Mouse (Mus musculus) midbrain, embryonic 12.5 days (tissue): ENCODE results near the gene Tnfsfm13. TPM values are rescaled to one million over a fixed set of nuclear protein-coding genes. Genes with fewer than 3 reads are reported as not detected.

Experiments used
- ATAC-seq: fragments of 200-750 bp; cut with Nextera tagmentation; 2 replicates; pipeline ENCODE4 v1.8.0; 2017; ENCODE audit warnings: low read depth, moderate TSS enrichment, moderate library complexity; ENCODE audit not compliant: low FRiP score
- H3K27ac ChIP-seq: fragments of 300-500 bp; sonication (generic); replicated peaks from 2 replicates; pipeline ENCODE4 v1.5.1; 2016; ENCODE audit warnings: mild to moderate bottlenecking
- H3K27me3 ChIP-seq: fragments of 300-500 bp; sonication (generic); 2 replicates; pipeline ENCODE4 v1.6.1; 2016; ENCODE audit warnings: mild to moderate bottlenecking
- H3K36me3 ChIP-seq: fragments of 300-500 bp; sonication (generic); 2 replicates; pipeline ENCODE4 v1.6.1; 2016
- H3K4me1 ChIP-seq: fragments of 300-500 bp; sonication (generic); 2 replicates; pipeline ENCODE4 v1.6.1; 2016
- H3K4me2 ChIP-seq: fragments of 300-500 bp; sonication (generic); replicated peaks from 2 replicates; pipeline ENCODE4 v1.6.1; 2016; ENCODE audit warnings: mild to moderate bottlenecking, moderate library complexity
- H3K4me3 ChIP-seq: fragments of 300-500 bp; sonication (generic); 2 replicates; pipeline ENCODE4 v1.5.1; 2016; ENCODE audit warnings: mild to moderate bottlenecking
- H3K9ac ChIP-seq: fragments of 300-500 bp; sonication (generic); replicated peaks from 2 replicates; pipeline ENCODE4 v1.6.1; 2016; ENCODE audit warnings: mild to moderate bottlenecking, moderate library complexity
- H3K9me3 ChIP-seq: fragments of 300-500 bp; sonication (generic); 2 replicates; pipeline ENCODE4 v1.6.1; 2016; ENCODE audit warnings: mild to moderate bottlenecking
- WGBS: fragments of 180-500 bp; shearing (Covaris S2); methylation state at CpG from one replicate; pipeline ENCODE4 v1.1.7; 2016; 5-methylcytosine and 5-hydroxymethylcytosine counted together
- microRNA counts: library from miRNA; unstranded; fragments of <30 nt; microRNA quantifications from one replicate; lab custom pipeline; 2017
- microRNA-seq: library from miRNA; unstranded; fragments of <30 nt; microRNA quantifications from one replicate; pipeline ENCODE4, GENCODE M21; 2017
- polyA plus RNA-seq: library from polyadenylated mRNA; unstranded; fragments of >200 nt; fragmentation: Nextera tagmentation; extraction: Ambion mirVana; gene quantifications from 2 replicates; pipeline ENCODE4 v1.2.1, GENCODE M21; 2016

Gene Tnfsfm13
- polyA plus RNA-seq, 1 experiment from 2014 or later: 0.65 TPM

DNA sequence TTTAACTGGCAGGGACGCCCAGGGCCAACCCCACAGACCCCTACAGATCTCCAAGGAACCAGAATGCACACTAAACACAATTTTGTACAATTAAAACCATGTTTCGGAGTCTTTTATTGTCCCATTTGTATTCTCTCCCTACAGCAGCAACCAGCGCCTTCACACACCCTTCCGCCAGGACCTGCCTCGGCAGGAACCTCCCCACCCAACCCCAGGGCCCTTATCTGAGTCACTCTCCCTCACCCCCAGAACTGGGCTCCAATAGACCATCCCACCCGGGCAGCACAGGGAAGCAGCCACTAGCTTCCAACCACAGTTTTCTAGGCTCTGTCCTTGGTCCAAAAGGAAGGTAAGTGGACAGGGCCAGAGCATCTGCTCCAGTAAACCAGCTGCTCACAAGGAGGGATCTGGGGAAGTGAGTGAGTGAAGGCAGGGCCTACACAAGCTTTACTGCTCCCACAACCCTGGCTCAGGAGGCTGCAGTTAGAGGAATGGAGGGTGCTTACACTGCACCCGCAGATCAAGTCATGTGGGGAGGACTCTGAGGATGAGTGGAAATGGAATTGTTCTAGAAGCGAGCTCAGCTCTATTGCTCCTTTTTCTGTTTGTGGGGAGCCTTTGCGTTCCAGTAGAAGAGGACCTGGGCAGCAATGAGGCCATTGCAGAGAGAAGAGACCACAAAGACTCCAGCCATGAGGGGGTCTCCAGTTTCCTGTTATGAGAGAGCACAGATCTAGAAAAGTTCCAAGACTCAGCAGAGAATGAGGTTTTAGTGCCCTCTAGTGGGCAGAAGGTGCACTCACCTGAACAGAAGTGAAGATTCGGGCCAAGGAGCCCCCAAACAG lies 39.1 kb downstream of the Tnfsfm13 start:
- no peak overlapping the region for H3K27ac ChIP-seq
- H3K4me1 ChIP-seq: peaks cover 16% of the 10 kb centered on the region
- 83% methylated on average over 10 of the region's 10 CpGs for WGBS
- H3K9ac ChIP-seq: no peak overlapping the region
- H3K9me3 ChIP-seq: no peaks in the 10 kb centered on the region
- peaks cover 62% of the 10 kb centered on the region for H3K36me3 ChIP-seq
- no peaks in the 10 kb centered on the region for H3K27me3 ChIP-seq
- H3K4me2 ChIP-seq: no peak overlapping the region
- 0 out of 2 replicates have a peak overlapping the region, but pooled peaks have one; percentile 0 for H3K4me3 ChIP-seq
- ATAC-seq: no peak

- Histone ChIP-seq H3K9me3 (no peaks in the 10 kb centered on the region), H3K9ac (no peak overlapping the region), H3K27me3 (no peaks in the 10 kb centered on the region), H3K4me1 (peaks cover 10% of the 10 kb centered on the region), H3K4me2 (no peak overlapping the region), H3K4me3 (no peak overlapping the region), H3K27ac (no peak overlapping the region), H3K36me3 (peaks cover 70% of the 10 kb centered on the region)
- ATAC-seq: no peak
- 83% methylated on average over 5 of the region's 5 CpGs for WGBS
These were observed 39.8 kb downstream of the Tnfsfm13 start for GRCm38 (mm10) chr11:69656065-69656455.

- Histone ChIP-seq H3K4me3 (no peak within 1 kb of the TSS), H3K27ac (peak within 1 kb of the TSS; percentile 39; the same call in 1 of the 2 replicates), H3K4me1 (peaks cover 9% of the 10 kb centered on the region), H3K4me2 (no peak within 1 kb of the TSS), H3K27me3 (no peaks in the 10 kb centered on the region), H3K9me3 (no peaks in the 10 kb centered on the region), H3K36me3 (peaks cover 75% of the 10 kb centered on the region), H3K9ac (no peak within 1 kb of the TSS)
- ATAC-seq: peak; percentile 59; the same call in 1 of the 2 replicates
- WGBS: 25% methylated on average over 34 of the region's 34 CpGs
These were observed 40.4 kb downstream of the Tnfsfm13 start, which contains the start of gene Sox15 for GRCm38 (mm10) chr11:69655264-69656064. Gene Sox15 (plus strand): TSS chr11:69655314.

GRCm38 (mm10) chr11:69654760-69655159 lies 41.1 kb downstream of the Tnfsfm13 start:
- Histone ChIP-seq H3K9me3 (no peaks in the 10 kb centered on the region), H3K9ac (no peak overlapping the region), H3K27ac (0 out of 2 replicates have a peak overlapping the region, but pooled peaks have one; percentile 8), H3K4me1 (peaks cover 9% of the 10 kb centered on the region), H3K36me3 (peaks cover 77% of the 10 kb centered on the region), H3K4me2 (no peak overlapping the region), H3K27me3 (no peaks in the 10 kb centered on the region), H3K4me3 (no peak overlapping the region)
- ATAC-seq: no peak
- WGBS: 51% methylated on average over 9 of the region's 9 CpGs

DNA sequence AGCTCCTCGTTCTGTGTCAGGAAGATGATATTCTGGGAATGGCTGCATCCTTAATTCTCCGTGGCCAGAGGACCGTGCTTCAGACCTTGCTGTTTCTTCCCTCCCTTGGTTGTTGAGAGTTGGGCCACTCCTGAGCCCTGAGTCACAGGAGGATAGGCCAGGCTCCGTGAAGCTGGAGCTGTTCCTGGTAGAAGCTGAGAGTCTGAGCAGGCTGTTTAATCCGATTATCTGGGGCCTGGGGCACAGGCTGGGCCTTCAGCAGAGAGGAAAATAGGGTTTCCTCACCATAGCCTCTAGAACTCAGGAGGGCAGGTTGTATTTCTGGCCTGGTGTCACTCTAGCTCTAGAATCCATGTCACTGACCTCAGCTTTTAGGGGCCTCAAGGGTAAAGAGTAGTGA lies 42.5 kb downstream of the Tnfsfm13 start:
- no peak for ATAC-seq
- H3K36me3 ChIP-seq: peaks cover 80% of the 10 kb centered on the region
- H3K27me3 ChIP-seq: no peaks in the 10 kb centered on the region
- no peaks in the 10 kb centered on the region for H3K9me3 ChIP-seq
- H3K4me3 ChIP-seq: no peak overlapping the region
- H3K9ac ChIP-seq: no peak overlapping the region
- no peak overlapping the region for H3K4me2 ChIP-seq
- 53% methylated on average over 5 of the region's 5 CpGs for WGBS
- H3K4me1 ChIP-seq: peaks cover 9% of the 10 kb centered on the region
- peak overlapping the region; percentile 21 for H3K27ac ChIP-seq

DNA sequence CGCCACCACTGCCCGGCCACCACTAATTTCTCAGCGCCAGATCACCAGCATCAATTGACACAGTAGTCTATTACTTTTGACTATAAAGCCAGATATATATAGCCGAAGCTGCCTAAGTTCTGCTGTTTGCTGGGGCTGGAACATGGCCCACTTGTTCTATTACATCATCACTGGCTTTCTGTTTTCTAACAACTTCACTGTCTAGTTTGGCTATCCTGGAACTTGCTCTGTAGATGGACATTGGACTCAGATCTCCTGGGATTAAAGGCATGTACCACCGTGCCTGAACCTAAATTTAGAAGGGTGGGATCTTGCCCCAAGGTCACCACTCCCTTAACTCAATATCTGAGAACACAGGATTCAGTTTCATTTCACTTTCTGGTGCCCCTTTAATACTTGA lies 50.0 kb downstream of the Tnfsfm13 start:
- ATAC-seq: no peak
- no peaks in the 10 kb centered on the region for H3K9me3 ChIP-seq
- H3K4me2 ChIP-seq: no peak overlapping the region
- no peaks in the 10 kb centered on the region for H3K4me1 ChIP-seq
- 99% methylated on average over 5 of the region's 5 CpGs for WGBS
- H3K36me3 ChIP-seq: peaks cover 97% of the 10 kb centered on the region
- no peak overlapping the region for H3K4me3 ChIP-seq
- H3K27me3 ChIP-seq: no peaks in the 10 kb centered on the region
- no peak overlapping the region for H3K27ac ChIP-seq
- no peak overlapping the region for H3K9ac ChIP-seq

- peaks cover 26% of the 10 kb centered on the region for H3K36me3 ChIP-seq
- no peaks in the 10 kb centered on the region for H3K9me3 ChIP-seq
- H3K4me3 ChIP-seq: 0 out of 2 replicates have a peak overlapping the region, but pooled peaks have one; percentile 4
- no peak for ATAC-seq
- H3K27me3 ChIP-seq: no peaks in the 10 kb centered on the region
- 90% methylated on average over 3 of the region's 3 CpGs for WGBS
- H3K4me1 ChIP-seq: peaks cover 21% of the 10 kb centered on the region
- H3K9ac ChIP-seq: no peak overlapping the region
- H3K4me2 ChIP-seq: peak overlapping the region; percentile 80
- H3K27ac ChIP-seq: no peak overlapping the region
These were observed 60.4 kb downstream of the Tnfsfm13 start for GRCm38 (mm10) chr11:69635471-69635870.

DNA sequence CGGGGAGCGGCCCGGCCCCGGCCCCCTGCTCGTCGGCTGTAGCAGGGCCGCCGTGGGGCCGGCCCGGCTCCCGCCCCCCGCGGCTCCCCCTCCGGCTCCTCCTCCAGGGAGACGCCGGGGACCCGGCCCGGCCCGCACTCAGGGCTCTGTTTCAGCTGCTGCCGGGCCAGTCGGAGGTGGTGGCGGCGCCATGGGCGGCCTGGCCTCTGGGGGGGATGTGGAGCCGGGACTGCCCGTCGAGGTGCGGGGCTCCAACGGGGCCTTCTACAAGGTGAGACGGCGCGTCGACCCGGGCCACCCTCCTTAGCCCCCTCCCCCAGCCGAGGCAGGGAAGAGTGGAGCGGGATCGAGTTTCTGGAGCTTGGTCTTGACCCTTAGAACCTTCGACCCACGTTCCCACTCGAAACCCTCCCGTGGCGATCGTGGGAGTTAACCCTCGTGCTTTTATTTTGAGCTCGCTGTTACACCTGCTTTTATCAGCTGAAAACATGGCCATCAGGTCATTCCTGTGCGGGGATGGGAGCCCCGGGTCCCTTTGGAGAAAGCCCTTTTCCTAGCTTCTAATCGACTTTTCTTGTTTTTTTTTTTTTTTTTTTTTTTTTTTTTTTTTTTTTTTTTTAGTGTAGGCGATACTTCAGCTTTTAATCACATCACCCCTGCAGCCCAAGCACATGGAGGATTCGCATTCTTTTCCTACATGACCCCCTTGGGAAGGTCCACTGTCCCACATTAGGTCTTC lies 62.6 kb downstream of the Tnfsfm13 start:
- Histone ChIP-seq H3K4me3 (peak overlapping the region; percentile 99), H3K9me3 (no peaks in the 10 kb centered on the region), H3K36me3 (peaks cover 9% of the 10 kb centered on the region), H3K4me2 (peak overlapping the region; percentile 80), H3K4me1 (peaks cover 21% of the 10 kb centered on the region), H3K9ac (peak overlapping the region; percentile 96), H3K27ac (peak overlapping the region; percentile 98), H3K27me3 (no peaks in the 10 kb centered on the region)
- under 1% methylated on average over 41 of the region's 50 CpGs for WGBS
- ATAC-seq: peak; percentile 63

MicroRNAs encoded within 50 kb of the gene (microRNA counts, 519-probe panel; counts per million panel counts)
- microRNA mmu-miR-1934 (lab: Ali Mortazavi, UCI): not detected
- 2,729 counts per million, percentile 7 among the panel's probes with 10 or more counts for microRNA mmu-miR-467f (lab: Ali Mortazavi, UCI)

Small RNA genes lying within 50 kb of the gene (microRNA-seq; reads per million reads assigned to microRNA genes)
- gene Mir1934: 3.9 reads per million, percentile 15 among the genes with 10 or more reads in this experiment
- gene Mir467f: not detected

Other genes starting within 250 kb of the Tnfsfm13 start
- 1.9 and 2.3 TPM in 2 replicates for gene Dnah2, start 147.0 kb downstream of the Tnfsfm13 start, polyA plus RNA-seq
- 78.3 and 84.6 TPM in 2 replicates for gene Efnb3, start 135.9 kb downstream of the Tnfsfm13 start, polyA plus RNA-seq
- 29.6 and 33.2 TPM in 2 replicates for gene Wrap53, start 115.8 kb downstream of the Tnfsfm13 start, polyA plus RNA-seq
- 109 and 117 TPM in 2 replicates for gene Trp53, start 115.7 kb downstream of the Tnfsfm13 start, polyA plus RNA-seq
- 11.4 and 15.2 TPM in 2 replicates for gene Atp1b2, start 90.2 kb downstream of the Tnfsfm13 start, polyA plus RNA-seq
- gene Shbg, start 78.2 kb downstream of the Tnfsfm13 start, polyA plus RNA-seq: not detected in 2 replicates
- gene Sat2, start 74.1 kb downstream of the Tnfsfm13 start, polyA plus RNA-seq: 22.3 and 23.5 TPM in 2 replicates
- 59.2 and 67.1 TPM in 2 replicates for gene Fxr2, start 63.1 kb downstream of the Tnfsfm13 start, polyA plus RNA-seq
- not detected in 2 replicates for gene Sox15, start 40.8 kb downstream of the Tnfsfm13 start, polyA plus RNA-seq
- 79.4 and 79.9 TPM in 2 replicates for gene Mpdu1, start 33.5 kb downstream of the Tnfsfm13 start, polyA plus RNA-seq
- gene Cd68, start 29.9 kb downstream of the Tnfsfm13 start, polyA plus RNA-seq: 7.1 and 7.2 TPM in 2 replicates
- 608 and 698 TPM in 2 replicates for gene Eif4a1, start 23.7 kb downstream of the Tnfsfm13 start, polyA plus RNA-seq
- gene Senp3, start 14.0 kb downstream of the Tnfsfm13 start, polyA plus RNA-seq: 108 and 113 TPM in 2 replicates
- gene Tnfsf13, start 10.3 kb downstream of the Tnfsfm13 start, polyA plus RNA-seq: 0.41 and 0.77 TPM in 2 replicates
- 2.2 and 2.9 TPM in 2 replicates for gene Tnfsf12, start 249 bp downstream of the Tnfsfm13 start, polyA plus RNA-seq
- 32.0 and 37.1 TPM in 2 replicates for gene Polr2a, start 62.5 kb upstream of the Tnfsfm13 start, polyA plus RNA-seq
- gene Slc35g3, start 65.9 kb upstream of the Tnfsfm13 start, polyA plus RNA-seq: 0.18 and 0.27 TPM in 2 replicates
- 2.0 TPM in 2 replicates for gene Zbtb4, start 69.8 kb upstream of the Tnfsfm13 start, polyA plus RNA-seq
- 1.3 and 1.7 TPM in 2 replicates for gene Chrnb1, start 99.8 kb upstream of the Tnfsfm13 start, polyA plus RNA-seq
- 2.7 and 2.9 TPM in 2 replicates for gene Fgf11, start 105.8 kb upstream of the Tnfsfm13 start, polyA plus RNA-seq
- gene Tmem102, start 109.5 kb upstream of the Tnfsfm13 start, polyA plus RNA-seq: 0.42 and 1.2 TPM in 2 replicates
- not detected in 2 replicates for gene Gm39566, start 119.2 kb upstream of the Tnfsfm13 start, polyA plus RNA-seq
- not detected in 2 replicates for gene Spem2, start 122.4 kb upstream of the Tnfsfm13 start, polyA plus RNA-seq
- gene Spem1, start 126.1 kb upstream of the Tnfsfm13 start, polyA plus RNA-seq: 0.46 TPM in 1 of 2 replicates, not detected in the other
- gene Nlgn2, start 141.7 kb upstream of the Tnfsfm13 start, polyA plus RNA-seq: 14.2 and 14.6 TPM in 2 replicates
- 284 and 302 TPM in 2 replicates for gene Tmem256, start 142.4 kb upstream of the Tnfsfm13 start, polyA plus RNA-seq
- 62.9 and 70.1 TPM in 2 replicates for gene Plscr3, start 150.3 kb upstream of the Tnfsfm13 start, polyA plus RNA-seq
- gene Tnk1, start 162.6 kb upstream of the Tnfsfm13 start, polyA plus RNA-seq: 0.19 and 0.21 TPM in 2 replicates
- gene Tmem95, start 181.9 kb upstream of the Tnfsfm13 start, polyA plus RNA-seq: not detected in 2 replicates
- gene Kctd11, start 185.3 kb upstream of the Tnfsfm13 start, polyA plus RNA-seq: 2.7 and 3.3 TPM in 2 replicates
- 0.50 and 0.73 TPM in 2 replicates for gene Acap1, start 199.4 kb upstream of the Tnfsfm13 start, polyA plus RNA-seq
- gene 2810408A11Rik, start 204.9 kb upstream of the Tnfsfm13 start, polyA plus RNA-seq: 21.8 and 23.2 TPM in 2 replicates
- gene Neurl4, start 205.0 kb upstream of the Tnfsfm13 start, polyA plus RNA-seq: 17.4 and 19.3 TPM in 2 replicates
- gene Gps2, start 217.8 kb upstream of the Tnfsfm13 start, polyA plus RNA-seq: 93.1 and 97.6 TPM in 2 replicates
- gene Eif5a, start 225.9 kb upstream of the Tnfsfm13 start, polyA plus RNA-seq: 1,395 and 1,465 TPM in 2 replicates
- gene Ybx2, start 239.7 kb upstream of the Tnfsfm13 start, polyA plus RNA-seq: 5.0 and 5.6 TPM in 2 replicates